Mouse (Mus musculus) hindbrain, embryonic 12.5 days (tissue): Measurements from ENCODE around the gene Tedc1. TPM values are rescaled to one million over a fixed set of nuclear protein-coding genes. Genes with fewer than 3 reads are reported as not detected.
A peak's percentile ranks its signal among the peaks of the same experiment; 100 is the strongest.

ENCODE experiments used
- ATAC-seq: fragments of 200-750 bp; cut with Nextera tagmentation; 2 replicates; pipeline ENCODE4 v1.8.0; 2017; ENCODE audit warnings: moderate TSS enrichment; ENCODE audit not compliant: low FRiP score
- H3K27ac ChIP-seq: fragments of 300-500 bp; sonication (generic); 2 replicates; pipeline ENCODE4 v1.5.1; 2016; ENCODE audit warnings: mild to moderate bottlenecking
- H3K27me3 ChIP-seq: fragments of 300-500 bp; sonication (generic); 2 replicates; pipeline ENCODE4 v1.6.1; 2016; ENCODE audit warnings: mild to moderate bottlenecking
- H3K36me3 ChIP-seq: fragments of 300-500 bp; sonication (generic); 2 replicates; pipeline ENCODE4 v1.6.1; 2016; ENCODE audit warnings: mild to moderate bottlenecking
- H3K4me1 ChIP-seq: fragments of 300-500 bp; sonication (generic); 2 replicates; pipeline ENCODE4 v1.6.1; 2016
- H3K4me2 ChIP-seq: fragments of 300-500 bp; sonication (generic); replicated peaks from 2 replicates; pipeline ENCODE4 v1.6.1; 2016; ENCODE audit warnings: mild to moderate bottlenecking
- H3K4me3 ChIP-seq: fragments of 300-500 bp; sonication (generic); 2 replicates; pipeline ENCODE4 v1.5.1; 2016; ENCODE audit warnings: mild to moderate bottlenecking
- H3K9ac ChIP-seq: fragments of 300-500 bp; sonication (generic); 2 replicates; pipeline ENCODE4 v1.6.1; 2016; ENCODE audit warnings: mild to moderate bottlenecking, moderate library complexity
- H3K9me3 ChIP-seq: fragments of 300-500 bp; sonication (generic); replicated peaks from 2 replicates; pipeline ENCODE4 v1.6.1; 2016; ENCODE audit warnings: mild to moderate bottlenecking
- WGBS: fragments of 180-500 bp; shearing (Covaris S2); methylation state at CpG from one replicate; pipeline ENCODE4 v1.1.7; 2016; 5-methylcytosine and 5-hydroxymethylcytosine counted together
- polyA plus RNA-seq: library from polyadenylated mRNA; unstranded; fragments of >200 nt; fragmentation: Nextera tagmentation; extraction: Ambion mirVana; gene quantifications from 2 replicates; pipeline ENCODE4 v1.2.1, GENCODE M21; 2016

The Tedc1 gene
- polyA plus RNA-seq, 1 experiment from 2014 or later = 38.5 TPM

GRCm38 (mm10) chr12:113133260-113133659 is 23.0 kb upstream of the Tedc1 start:
- Histone ChIP-seq H3K27me3 (no peaks in the 10 kb centered on the region), H3K9me3 (no peaks in the 10 kb centered on the region), H3K4me1 (peaks cover under 1% of the 10 kb centered on the region), H3K4me3 (no peak overlapping the region), H3K27ac (no peak overlapping the region), H3K9ac (no peak overlapping the region), H3K36me3 (peaks cover 95% of the 10 kb centered on the region), H3K4me2 (no peak overlapping the region)
- WGBS = 89% methylated on average over 9 of the region's 9 CpGs
- no peak for ATAC-seq

DNA sequence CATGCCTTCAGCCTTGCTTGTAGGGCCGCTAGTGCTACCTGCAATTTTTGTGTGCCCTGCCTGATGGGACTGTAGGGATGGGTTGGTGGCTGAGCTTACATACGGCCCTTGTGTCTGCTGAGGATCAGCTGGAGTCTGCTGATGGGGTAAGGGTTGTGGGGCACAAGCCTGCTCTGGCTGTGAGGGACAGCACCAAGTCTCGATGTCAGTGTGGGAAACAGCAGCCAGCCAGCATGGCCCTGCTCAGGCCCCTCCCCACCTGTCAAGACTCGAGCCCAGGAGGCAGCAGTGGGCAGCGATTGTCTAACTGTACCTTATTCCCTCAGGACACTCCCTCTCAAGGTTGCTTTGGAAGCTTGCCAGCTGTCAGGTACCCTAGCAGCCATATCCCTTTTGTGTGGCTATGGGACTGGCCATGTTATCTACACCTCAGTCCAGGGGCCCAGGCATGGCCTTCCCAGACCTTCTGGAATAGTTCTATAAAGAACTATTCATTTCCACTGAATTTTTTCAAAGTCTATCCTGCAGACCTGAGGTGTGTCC is 22.3 kb upstream of the Tedc1 start:
- 73% methylated on average over 5 of the region's 5 CpGs for WGBS
- Histone ChIP-seq H3K36me3 (peaks cover 90% of the 10 kb centered on the region), H3K4me3 (no peak overlapping the region), H3K27ac (no peak overlapping the region), H3K4me1 (peaks cover 7% of the 10 kb centered on the region), H3K9me3 (no peaks in the 10 kb centered on the region), H3K27me3 (no peaks in the 10 kb centered on the region), H3K9ac (no peak overlapping the region), H3K4me2 (no peak overlapping the region)
- ATAC-seq = no peak

- WGBS = 97% methylated on average over 4 of the region's 4 CpGs
- no peak overlapping the region for H3K4me3 ChIP-seq
- H3K4me1 ChIP-seq = peaks cover 13% of the 10 kb centered on the region
- H3K9me3 ChIP-seq = no peaks in the 10 kb centered on the region
- no peak overlapping the region for H3K27ac ChIP-seq
- H3K36me3 ChIP-seq = peaks cover 85% of the 10 kb centered on the region
- ATAC-seq = no peak
- no peak overlapping the region for H3K9ac ChIP-seq
- H3K27me3 ChIP-seq = no peaks in the 10 kb centered on the region
- H3K4me2 ChIP-seq = no peak overlapping the region
Measured at GRCm38 (mm10) chr12:113134502-113134901, 21.7 kb upstream of the Tedc1 start.

DNA sequence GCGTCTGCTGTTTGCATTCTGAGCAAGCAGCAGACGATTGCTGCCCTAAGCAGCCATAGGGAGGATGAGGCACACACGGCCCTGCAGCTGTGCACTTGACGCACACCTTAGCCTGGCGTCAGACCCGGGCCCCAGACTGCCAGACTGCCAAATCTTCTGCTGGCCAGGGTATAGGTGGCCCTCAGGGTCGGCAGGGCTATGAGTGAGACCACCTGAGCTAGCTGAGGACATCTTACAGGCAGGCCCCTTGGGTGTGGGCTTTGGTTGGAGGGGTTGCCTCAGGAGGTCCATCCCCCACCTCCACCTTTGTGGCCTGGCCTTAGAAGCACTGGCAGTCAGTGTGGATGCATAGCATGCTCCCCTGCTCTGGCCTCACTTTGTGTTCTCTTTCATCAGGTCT is 20.8 kb upstream of the Tedc1 start:
- H3K36me3 ChIP-seq = peaks cover 76% of the 10 kb centered on the region

DNA sequence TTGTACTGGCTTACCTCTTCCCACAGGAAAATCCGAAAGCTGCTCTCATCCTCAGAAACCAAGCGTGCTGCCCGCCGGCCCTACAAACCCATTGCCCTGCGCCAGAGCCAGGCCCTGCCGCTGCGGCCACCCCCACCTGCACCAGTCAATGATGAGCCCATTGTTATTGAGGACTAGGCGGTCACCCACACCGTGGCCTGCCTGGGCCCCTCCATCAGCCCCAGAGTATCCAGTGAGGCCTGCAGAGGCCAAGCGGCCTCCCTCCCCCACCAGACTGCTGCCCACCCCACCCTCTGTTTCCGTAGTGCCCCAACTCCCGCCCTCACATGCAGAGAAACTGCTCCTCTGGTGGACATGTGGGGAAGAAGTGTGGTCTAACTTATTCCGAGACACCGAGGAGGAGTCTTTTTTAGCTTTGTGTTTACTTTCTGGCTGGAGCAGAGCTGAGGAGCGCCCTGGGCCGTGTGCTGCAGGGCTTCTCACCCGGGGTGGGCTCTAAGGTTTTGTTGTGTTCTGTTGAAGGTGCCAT is 19.7 kb upstream of the Tedc1 start:
- H3K36me3 ChIP-seq = peaks cover 64% of the 10 kb centered on the region
- 80% methylated on average over 17 of the region's 17 CpGs for WGBS
- no peak overlapping the region for H3K4me3 ChIP-seq
- no peaks in the 10 kb centered on the region for H3K9me3 ChIP-seq
- H3K9ac ChIP-seq = no peak overlapping the region
- 0 out of 2 replicates have a peak, but pooled peaks cover 5% of the 10 kb centered on the region for H3K27me3 ChIP-seq
- no peak for ATAC-seq
- H3K4me2 ChIP-seq = no peak overlapping the region
- H3K27ac ChIP-seq = no peak overlapping the region
- peaks cover 25% of the 10 kb centered on the region for H3K4me1 ChIP-seq

More for the DNA sequence above, 20.8 kb upstream of the Tedc1 start:
- no peaks in the 10 kb centered on the region for H3K27me3 ChIP-seq
- no peak overlapping the region for H3K4me2 ChIP-seq
- no peak for ATAC-seq
- H3K4me3 ChIP-seq = no peak overlapping the region
- H3K27ac ChIP-seq = no peak overlapping the region
- H3K9ac ChIP-seq = no peak overlapping the region
- H3K4me1 ChIP-seq = peaks cover 17% of the 10 kb centered on the region
- 96% methylated on average over 7 of the region's 7 CpGs for WGBS
- no peaks in the 10 kb centered on the region for H3K9me3 ChIP-seq

GRCm38 (mm10) chr12:113137260-113138213 is 18.7 kb upstream of the Tedc1 start:
- ATAC-seq = no peak
- Histone ChIP-seq H3K36me3 (peaks cover 54% of the 10 kb centered on the region), H3K27me3 (0 out of 2 replicates have a peak, but pooled peaks cover 8% of the 10 kb centered on the region), H3K4me2 (no peak overlapping the region), H3K4me3 (no peak overlapping the region), H3K9me3 (no peaks in the 10 kb centered on the region), H3K9ac (no peak overlapping the region), H3K27ac (no peak overlapping the region), H3K4me1 (peaks cover 35% of the 10 kb centered on the region)
- 90% methylated on average over 18 of the region's 18 CpGs for WGBS

DNA sequence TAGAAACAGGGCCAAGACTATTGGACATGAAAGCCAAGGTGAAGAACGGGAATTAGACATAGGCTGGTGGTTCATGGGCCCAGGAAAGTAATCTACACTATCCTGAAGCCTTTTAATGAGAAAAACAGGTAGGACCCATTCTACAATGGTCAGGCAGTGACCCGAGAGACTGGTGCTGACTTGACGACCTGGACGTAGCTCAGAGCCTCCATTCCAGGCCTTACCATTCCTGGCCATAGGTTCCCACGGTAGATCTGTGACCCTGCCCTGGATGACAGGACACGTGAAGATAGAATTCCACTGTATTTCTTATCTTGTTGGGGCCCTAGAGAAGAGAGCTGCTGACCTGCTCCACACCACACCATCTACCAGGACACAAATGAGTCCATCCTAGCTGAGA is 17.9 kb upstream of the Tedc1 start:
- peaks cover 47% of the 10 kb centered on the region for H3K36me3 ChIP-seq
- H3K4me2 ChIP-seq = no peak overlapping the region
- 80% methylated on average over 6 of the region's 6 CpGs for WGBS
- no peaks in the 10 kb centered on the region for H3K9me3 ChIP-seq
- H3K4me1 ChIP-seq = peaks cover 43% of the 10 kb centered on the region
- H3K4me3 ChIP-seq = no peak overlapping the region
- H3K27ac ChIP-seq = peak overlapping the region; percentile 87; the same call in 1 of the 2 replicates
- ATAC-seq = no peak
- H3K27me3 ChIP-seq = 0 out of 2 replicates have a peak, but pooled peaks cover 8% of the 10 kb centered on the region
- H3K9ac ChIP-seq = no peak overlapping the region

DNA sequence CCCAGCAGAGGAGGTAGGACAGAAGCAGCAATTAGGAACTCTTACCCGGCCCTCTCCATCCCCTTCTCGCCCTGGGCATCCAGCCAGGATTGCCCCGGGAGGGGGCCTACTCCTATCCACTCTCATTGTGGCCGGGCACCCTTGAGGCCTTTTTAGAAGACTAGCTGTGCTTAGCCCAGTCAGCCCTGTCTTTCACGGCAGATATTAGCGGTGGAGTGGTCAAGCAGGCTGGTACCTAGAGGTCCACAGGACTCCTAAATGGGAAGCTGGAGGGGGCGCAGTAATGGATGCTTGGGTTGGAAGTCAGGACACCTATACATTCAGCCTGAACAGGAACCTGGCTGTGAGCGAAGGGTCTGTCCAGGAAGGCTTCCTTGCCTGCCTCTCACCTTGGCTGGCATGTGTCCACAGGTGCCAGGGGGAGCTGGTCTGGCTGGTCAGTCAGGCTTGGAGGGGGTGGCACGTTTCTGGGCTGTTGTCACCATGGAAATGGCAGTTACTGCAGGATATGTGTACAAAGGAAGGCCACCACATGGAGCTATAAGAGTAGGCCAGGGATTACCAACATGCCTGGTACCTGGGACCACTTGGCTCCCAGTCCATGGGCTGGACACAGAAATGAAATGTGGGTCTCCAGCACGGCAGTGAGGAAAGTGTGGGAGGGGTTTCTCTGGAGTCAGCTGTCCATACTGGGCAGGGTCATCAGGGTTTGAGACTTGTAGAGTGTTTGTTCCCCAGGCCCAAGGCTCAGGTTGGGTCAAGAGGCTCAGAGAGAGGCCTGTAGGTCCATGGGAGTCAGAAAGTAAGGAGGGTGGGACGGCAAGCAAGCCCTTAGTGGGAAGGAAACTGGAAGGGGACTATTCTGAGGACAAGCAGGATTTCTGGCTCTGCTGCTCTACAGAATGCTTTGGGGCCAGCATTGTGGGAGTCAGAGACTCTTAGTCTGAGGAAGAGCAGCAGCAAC is 17.0 kb upstream of the Tedc1 start:
- WGBS = 37% methylated on average over 11 of the region's 11 CpGs
- Histone ChIP-seq H3K4me3 (peak overlapping the region; percentile 64), H3K4me1 (peaks cover 45% of the 10 kb centered on the region), H3K9ac (peak overlapping the region; percentile 66), H3K9me3 (no peaks in the 10 kb centered on the region), H3K27ac (peak overlapping the region; percentile 87), H3K36me3 (peaks cover 47% of the 10 kb centered on the region), H3K4me2 (peak overlapping the region; percentile 72), H3K27me3 (0 out of 2 replicates have a peak, but pooled peaks cover 8% of the 10 kb centered on the region)
- peak; percentile 1; the same call in 1 of the 2 replicates for ATAC-seq

GRCm38 (mm10) chr12:113139908-113140615 is 16.2 kb upstream of the Tedc1 start, which contains the start of gene Crip2:
Gene Crip2, plus strand, starts transcription at chr12:113140236.
- H3K4me2 ChIP-seq = peak within 1 kb of the TSS; percentile 72
- peaks cover 47% of the 10 kb centered on the region for H3K36me3 ChIP-seq
- H3K4me3 ChIP-seq = peak within 1 kb of the TSS; percentile 64
- 0 out of 2 replicates have a peak, but pooled peaks cover 8% of the 10 kb centered on the region for H3K27me3 ChIP-seq
- ATAC-seq = peak; percentile 91
- no peaks in the 10 kb centered on the region for H3K9me3 ChIP-seq
- peaks cover 45% of the 10 kb centered on the region for H3K4me1 ChIP-seq
- under 1% methylated on average over 68 of the region's 68 CpGs for WGBS
- H3K27ac ChIP-seq = peak within 1 kb of the TSS; percentile 87
- H3K9ac ChIP-seq = peak within 1 kb of the TSS; percentile 66

DNA sequence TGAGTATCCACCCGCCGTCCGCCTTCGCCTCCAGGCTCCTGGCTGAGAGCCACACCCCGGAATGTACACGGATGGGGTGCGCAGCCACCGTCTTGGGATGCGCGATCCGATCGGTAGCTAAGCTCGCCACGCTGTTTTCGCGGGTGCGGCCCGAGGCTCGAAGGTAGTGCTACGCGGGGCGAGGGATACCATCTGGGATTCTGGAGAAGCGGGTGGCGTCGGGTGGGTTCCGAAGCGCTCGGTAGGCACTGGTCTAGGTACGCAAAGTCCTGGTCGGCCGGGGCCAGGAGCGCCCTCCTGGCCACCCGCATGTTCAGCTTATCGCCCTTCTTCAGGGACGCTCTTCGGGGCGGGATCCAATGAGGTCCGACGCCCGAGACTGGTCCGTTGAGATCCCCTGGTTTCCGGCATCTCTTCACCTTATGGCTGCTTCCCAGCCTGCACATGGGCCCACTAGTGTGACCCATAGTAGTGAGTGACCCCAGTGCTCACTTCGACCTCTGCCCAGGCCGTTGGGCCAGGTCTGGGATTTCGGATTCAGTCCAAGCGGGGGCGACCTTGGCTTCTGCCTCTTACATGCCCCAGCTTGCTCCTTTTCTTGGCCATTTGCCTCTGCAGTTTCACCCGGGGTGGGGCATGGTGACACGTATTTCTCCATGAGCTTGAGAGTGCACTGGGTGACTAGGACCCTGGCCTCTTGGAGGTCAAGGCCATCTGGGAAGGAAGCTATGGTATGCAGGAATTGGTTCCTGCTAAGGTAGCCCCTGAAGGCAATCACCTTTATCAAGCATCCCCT is 15.4 kb upstream of the Tedc1 start:
- Histone ChIP-seq H3K27ac (peak overlapping the region; percentile 87), H3K4me3 (peak overlapping the region; percentile 64), H3K36me3 (peaks cover 47% of the 10 kb centered on the region), H3K9ac (peak overlapping the region; percentile 66), H3K27me3 (0 out of 2 replicates have a peak, but pooled peaks cover 13% of the 10 kb centered on the region), H3K9me3 (no peaks in the 10 kb centered on the region), H3K4me1 (peaks cover 45% of the 10 kb centered on the region), H3K4me2 (peak overlapping the region; percentile 72)
- 2% methylated on average over 49 of the region's 49 CpGs for WGBS
- ATAC-seq = no peak; the same call in 1 of the 2 replicates
